Mouse (Mus musculus) adrenal gland, postnatal 4 days (tissue): ENCODE measurements around the gene Zap70. TPM values are rescaled to one million over a fixed set of nuclear protein-coding genes. Genes with fewer than 3 reads are reported as not detected.
"Not testable (repeated sequence)": the region's sequence is repeated elsewhere in the genome, so short reads cannot be mapped to it uniquely, and the experiment has no call there.

Experiments
- DNase-seq, 2 experiments: peaks; one replicate each; pipeline ENCODE4 v3.0.0; 2021 to 2022; ENCODE audit warnings: low spot score in 2 of 2, mixed read lengths in 2 of 2
- total RNA-seq, 2 experiments: library from RNA; stranded (reverse); gene quantifications; 2 replicates each; pipeline ENCODE4 v1.2.3; 2021

Gene Zap70
- total RNA-seq, 2 experiments from 2014 or later: 0.28 to 0.40 TPM

DNA sequence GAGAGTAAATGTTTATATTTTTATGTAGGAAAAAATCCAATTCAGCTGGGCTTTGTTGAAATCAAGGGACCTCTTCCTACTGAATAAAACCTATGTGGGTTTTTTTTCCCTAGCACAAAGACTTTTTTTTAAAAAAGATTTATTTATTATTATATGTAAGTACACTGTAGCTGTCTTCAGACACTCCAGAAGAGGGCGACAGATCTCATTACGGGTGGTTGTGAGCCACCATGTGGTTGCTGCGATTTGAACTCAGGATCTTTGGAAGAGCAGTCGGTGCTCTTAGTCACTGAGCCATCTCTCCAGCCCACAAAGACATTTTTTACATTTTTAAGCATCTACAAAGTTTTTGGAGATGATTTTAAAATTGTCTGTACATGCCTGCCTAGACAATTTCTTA lies 60.3 kb downstream of the Zap70 start:
- DNase-seq: not testable (repeated sequence)

DNA sequence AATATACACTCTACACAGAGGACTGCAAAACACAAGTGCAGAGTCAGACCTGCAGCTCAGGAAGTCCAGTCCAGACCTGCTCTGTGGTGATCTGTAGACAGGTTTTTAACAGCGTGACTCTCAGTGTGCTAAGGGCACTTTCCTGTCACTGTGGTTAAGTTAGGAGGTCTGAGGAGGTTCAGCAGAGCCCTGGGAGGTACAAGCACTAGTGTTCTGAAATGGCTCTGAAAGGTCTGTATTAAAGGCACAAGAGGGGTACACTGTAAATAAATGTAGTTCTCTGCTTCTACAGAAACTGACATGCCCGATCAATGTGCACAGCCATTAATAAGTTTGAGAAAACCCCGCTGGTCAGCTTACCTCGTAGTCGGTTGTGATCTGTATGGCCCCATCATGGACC lies 62.8 kb downstream of the Zap70 start:
- DNase-seq: no peak

DNA sequence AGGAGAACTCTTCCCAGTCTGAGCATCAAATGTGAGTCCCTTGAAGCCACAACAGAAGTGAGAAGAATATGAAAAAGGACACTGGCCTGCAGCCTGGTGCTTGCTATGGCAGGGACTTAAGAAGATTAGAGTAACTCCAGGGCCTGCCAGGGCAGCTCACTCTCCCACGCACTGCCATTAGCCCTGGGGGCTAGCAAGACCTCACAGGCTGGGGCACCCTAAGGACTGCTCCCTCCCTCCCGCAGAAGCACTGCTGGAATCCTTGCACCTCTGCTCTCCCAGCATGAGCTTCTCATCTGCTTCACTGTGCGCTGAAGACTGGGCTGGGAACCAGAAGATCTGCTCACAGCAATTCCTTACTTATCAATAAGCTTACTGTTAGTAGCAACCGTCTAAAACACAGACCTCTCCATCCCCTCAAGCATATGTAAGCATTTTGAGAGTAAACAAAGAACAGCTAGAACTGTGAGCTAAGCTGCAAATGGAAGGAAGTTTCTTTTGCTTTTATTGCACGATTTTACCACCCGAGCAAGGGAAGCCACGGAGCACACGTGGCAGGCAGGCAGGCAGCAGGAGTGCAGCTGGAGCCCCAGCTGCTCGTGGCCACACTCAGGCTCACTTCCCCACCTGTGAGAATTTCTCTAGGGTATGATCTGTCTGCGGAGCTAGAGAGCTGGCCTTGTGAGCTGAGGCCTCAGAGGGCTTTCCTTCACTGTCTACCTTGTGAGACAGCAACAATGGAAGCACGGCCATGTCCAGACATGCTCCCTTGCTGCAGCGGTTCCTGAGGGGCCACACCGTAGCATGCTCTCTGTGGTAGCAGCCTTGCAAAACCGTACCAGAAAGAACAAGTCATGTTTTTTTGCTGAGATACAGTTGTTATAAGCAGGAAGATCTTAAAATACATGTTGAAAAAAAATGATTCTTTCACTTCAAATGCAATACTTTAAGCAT lies 69.6 kb downstream of the Zap70 start:
- no peak for DNase-seq

Other genes with a start within 250 kb of the Zap70 start
- gene Cnnm3, start 249.9 kb upstream of the Zap70 start, total RNA-seq: 10 to 100 TPM; 44.1 to 45.1 TPM
- 10 to 100 TPM; 20.7 to 22.9 TPM for gene Ankrd23, start 224.9 kb upstream of the Zap70 start, total RNA-seq
- gene Gm42417, start 222.4 kb upstream of the Zap70 start, total RNA-seq: not detected
- 10 to 100 TPM; 19.8 to 23.1 TPM for gene Ankrd39, start 214.4 kb upstream of the Zap70 start, total RNA-seq
- gene Sema4c, start 203.4 kb upstream of the Zap70 start, total RNA-seq: 10 to 100 TPM; 44.0 to 57.6 TPM
- gene Fam178b, start 78.6 kb upstream of the Zap70 start, total RNA-seq: 1 to 10 TPM; 1.0 to 1.2 TPM
- 100 to 1,000 TPM; 707 to 717 TPM for gene Cox5b, start 70.3 kb upstream of the Zap70 start, total RNA-seq
- gene 4933424G06Rik, start 51.6 kb upstream of the Zap70 start, total RNA-seq: not detected
- gene Actr1b, start 47.4 kb upstream of the Zap70 start, total RNA-seq: 100 to 1,000 TPM; 133 to 143 TPM
- gene Tmem131, start 181.9 kb downstream of the Zap70 start, total RNA-seq: 10 to 100 TPM; 48.9 to 52.5 TPM